ENCODE assay signal across 7 mouse cellular contexts in the genomic region with DNA sequence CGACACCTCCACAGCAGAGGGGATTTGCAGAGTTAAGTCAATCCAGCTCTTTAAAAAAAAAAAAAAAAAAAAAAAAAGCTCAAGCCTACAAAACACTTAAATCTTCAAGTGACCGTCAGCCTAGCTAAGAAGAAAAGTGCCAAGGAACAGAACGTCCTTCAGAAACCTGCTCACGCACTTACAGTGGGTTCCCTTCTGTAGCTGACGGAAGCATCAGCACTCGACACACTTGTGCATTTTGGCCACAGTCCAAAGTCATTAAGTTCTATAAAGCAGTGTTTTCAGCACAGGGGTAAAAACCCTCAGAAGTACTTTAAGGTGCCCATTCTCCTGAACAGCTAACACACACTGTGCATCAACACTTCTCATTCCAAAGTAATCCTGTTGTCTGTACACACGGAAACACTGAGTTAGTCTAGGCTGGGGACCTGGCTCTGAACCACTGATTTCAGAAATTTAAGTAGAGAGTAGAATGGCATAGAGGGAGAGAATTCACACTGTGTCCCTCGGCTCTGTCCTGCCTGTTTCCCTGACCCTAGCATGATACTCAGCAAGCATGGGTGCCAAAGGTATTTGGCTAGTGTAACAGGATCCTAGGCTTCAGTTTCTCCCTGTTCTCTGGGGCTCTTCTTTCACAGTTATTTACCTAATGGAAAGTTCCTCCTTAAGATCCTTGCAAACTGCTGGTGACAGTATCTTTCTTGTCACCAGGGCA.
DNase-seq lines count a peak whose midpoint lies in the region; ATAC-seq and TF ChIP-seq lines count a peak whose summit lies in the region.

No protein-coding gene starts in this region.

- ATAC-seq in embryonic facial prominence, embryonic 14.5 days (ENCODE audit: low read depth) = peak; percentile 31
- no peak for ATAC-seq in heart, postnatal 0 days (ENCODE audit: insufficient read depth, low read depth)
- ATAC-seq in lung, postnatal 0 days = peak; percentile 85

- 23% methylated on average over 8 of the region's 8 CpGs for WGBS in kidney, adult 2 months
- WGBS in embryonic facial prominence, embryonic 14.5 days = 37% methylated on average over 8 of the region's 8 CpGs
- WGBS in heart, postnatal 0 days = 28% methylated on average over 8 of the region's 8 CpGs
- 30% methylated on average over 8 of the region's 8 CpGs for WGBS in lung, postnatal 0 days

- no peaks in the 10 kb centered on the region for H3K36me3 ChIP-seq in kidney, adult 2 months (ENCODE audit: control insufficient read depth, insufficient read depth, low read length)
- H3K36me3 ChIP-seq in embryonic facial prominence, embryonic 14.5 days (ENCODE audit: control insufficient read depth, insufficient read depth, low read length) = peaks cover 2% of the 10 kb centered on the region; the same call in 1 of the 2 replicates
- peaks cover 14% of the 10 kb centered on the region; the same call in 1 of the 2 replicates for H3K36me3 ChIP-seq in heart, postnatal 0 days (replicated peaks; ENCODE audit: control insufficient read depth, insufficient read depth, low read length)
- H3K36me3 ChIP-seq in lung, postnatal 0 days (ENCODE audit: insufficient read depth, low read length) = 0 out of 2 replicates have a peak, but pooled peaks cover 4% of the 10 kb centered on the region

- H3K4me2 ChIP-seq in embryonic facial prominence, embryonic 14.5 days (ENCODE audit: low read depth, low read length) = no peak overlapping the region
- H3K4me2 ChIP-seq in heart, postnatal 0 days (ENCODE audit: low read depth, low read length) = no peak overlapping the region
- H3K4me2 ChIP-seq in lung, postnatal 0 days (replicated peaks; ENCODE audit: low read depth, low read length) = no peak overlapping the region

- no peak overlapping the region for H3K4me3 ChIP-seq in kidney, adult 2 months (ENCODE audit: insufficient read depth, low read depth, low read length)
- H3K4me3 ChIP-seq in embryonic facial prominence, embryonic 14.5 days (ENCODE audit: low read depth, low read length) = no peak overlapping the region
- H3K4me3 ChIP-seq in heart, postnatal 0 days (ENCODE audit: low read depth, low read length) = no peak overlapping the region
- H3K4me3 ChIP-seq in lung, postnatal 0 days (ENCODE audit: low read depth, low read length) = no peak overlapping the region

- DNase-seq in kidney, adult 2 months = peak; percentile 66
- DNase-seq in kidney, adult 8-10 months = no peak
- DNase-seq in embryonic facial prominence, embryonic 14.5 days (ENCODE audit: low spot score) = peak; percentile 70
- no peak for DNase-seq in heart, postnatal 0 days (ENCODE audit: low spot score)
- DNase-seq in lung, postnatal 0 days (ENCODE audit: low spot score) = peak; percentile 97
- no peak for DNase-seq in urinary bladder, postnatal 25 days (ENCODE audit: low spot score)
- DNase-seq in embryo, embryonic 10.5 days (ENCODE audit: low spot score) = no peak

- H3K27me3 ChIP-seq in kidney, adult 2 months (replicated peaks; ENCODE audit: control insufficient read depth, insufficient read depth, low read length) = no peaks in the 10 kb centered on the region
- H3K27me3 ChIP-seq in embryonic facial prominence, embryonic 14.5 days (replicated peaks; ENCODE audit: control insufficient read depth, insufficient read depth, low read length) = no peaks in the 10 kb centered on the region
- no peaks in the 10 kb centered on the region for H3K27me3 ChIP-seq in heart, postnatal 0 days (ENCODE audit: control insufficient read depth, insufficient read depth, low read length)
- H3K27me3 ChIP-seq in lung, postnatal 0 days (replicated peaks; ENCODE audit: insufficient read depth, low read length) = no peaks in the 10 kb centered on the region

- no peaks in the 10 kb centered on the region for H3K9me3 ChIP-seq in embryonic facial prominence, embryonic 14.5 days (ENCODE audit: control insufficient read depth, low read length)
- H3K9me3 ChIP-seq in heart, postnatal 0 days (replicated peaks; ENCODE audit: control insufficient read depth, low read length) = no peaks in the 10 kb centered on the region
- no peaks in the 10 kb centered on the region for H3K9me3 ChIP-seq in lung, postnatal 0 days (ENCODE audit: low read length)

- no peak overlapping the region for H3K9ac ChIP-seq in embryonic facial prominence, embryonic 14.5 days (ENCODE audit: low read depth, low read length)
- H3K9ac ChIP-seq in heart, postnatal 0 days (replicated peaks; ENCODE audit: low read depth, low read length) = no peak overlapping the region
- H3K9ac ChIP-seq in lung, postnatal 0 days (replicated peaks; ENCODE audit: low read depth) = no peak overlapping the region

- H3K27ac ChIP-seq in kidney, adult 2 months (ENCODE audit: insufficient read depth, low read depth, low read length) = peak overlapping the region; percentile 90
- H3K27ac ChIP-seq in embryonic facial prominence, embryonic 14.5 days (replicated peaks; ENCODE audit: low read depth, low read length) = no peak overlapping the region; the same call in 1 of the 2 replicates
- H3K27ac ChIP-seq in heart, postnatal 0 days (ENCODE audit: low read depth) = peak overlapping the region; percentile 72
- H3K27ac ChIP-seq in lung, postnatal 0 days (ENCODE audit: low read length) = peak overlapping the region; percentile 94

- no peak for TF ChIP-seq POLR2A in kidney, adult 2 months (IDR thresholded peaks at IDR 0.05; ENCODE audit: low read depth, low read length)

- 0 out of 2 replicates have a peak, but pooled peaks have one; percentile 29 for TF ChIP-seq EP300 in heart, postnatal 0 days (IDR thresholded peaks at IDR 0.05; ENCODE audit: low read depth)
- peak; percentile 100 for TF ChIP-seq EP300 in lung, postnatal 0 days (IDR thresholded peaks at IDR 0.05)

- peaks cover 48% of the 10 kb centered on the region for H3K4me1 ChIP-seq in kidney, adult 2 months (ENCODE audit: control insufficient read depth, insufficient read depth, low read length)
- peaks cover 14% of the 10 kb centered on the region; the same call in 1 of the 2 replicates for H3K4me1 ChIP-seq in embryonic facial prominence, embryonic 14.5 days (ENCODE audit: control insufficient read depth, insufficient read depth, low read length)
- H3K4me1 ChIP-seq in heart, postnatal 0 days (ENCODE audit: control insufficient read depth, insufficient read depth) = peaks cover 31% of the 10 kb centered on the region
- peaks cover 20% of the 10 kb centered on the region for H3K4me1 ChIP-seq in lung, postnatal 0 days (ENCODE audit: insufficient read depth, low read depth, low read length)

- TF ChIP-seq CTCF in kidney, adult 2 months (conservative IDR thresholded peaks at IDR 0.05; ENCODE audit: insufficient read depth, insufficient read length, low read depth, low read length) = no peak
- TF ChIP-seq CTCF in heart, postnatal 0 days (IDR thresholded peaks at IDR 0.05; ENCODE audit: low read depth) = no peak
- TF ChIP-seq CTCF in lung, postnatal 0 days (IDR thresholded peaks at IDR 0.05) = no peak

Comparison
In these comparisons a context has a peak if more than half of its experiments do, and no peak if none do; other contexts are left out.
1. DNase-seq: peak in kidney, adult 2 months (single experiment), embryonic facial prominence, embryonic 14.5 days (single experiment) and lung, postnatal 0 days (single experiment); none in kidney, adult 8-10 months (0 of 2), heart, postnatal 0 days (single experiment), urinary bladder, postnatal 25 days (single experiment) and embryo, embryonic 10.5 days (single experiment).